Mouse (Mus musculus) stomach, postnatal 0 days (tissue): Measurements from ENCODE around the gene Kdm8.

Experiments
- CTCF ChIP-seq: IDR thresholded peaks from 2 replicates; pipeline ENCODE4 v1.5.1; 2016; ENCODE audit warnings: antibody characterized with exemption, low read depth, mild to moderate bottlenecking, moderate library complexity
- EP300 ChIP-seq: optimal IDR thresholded peaks from 2 replicates; pipeline ENCODE3; 2016; ENCODE audit warnings: antibody characterized with exemption

- TF ChIP-seq EP300 (no peak), CTCF (no peak)
Observed at GRCm38 (mm10) chr7:125430170-125430842, 14.2 kb upstream of the Kdm8 start.
